Mouse (Mus musculus) intestine, postnatal 0 days (tissue): ENCODE measurements around the gene Parp16. TPM values are rescaled to one million over a fixed set of nuclear protein-coding genes. Genes with fewer than 3 reads are reported as not detected.

Experiments used
- polyA plus RNA-seq: library from polyadenylated mRNA; unstranded; fragments of >200 nt; fragmentation: Nextera tagmentation; extraction: Ambion mirVana; gene quantifications from 2 replicates; pipeline ENCODE4 v1.2.1, GENCODE M21; 2015

Parp16 gene
- polyA plus RNA-seq, 1 experiment from 2014 or later, result 9.9 TPM

Other genes starting within 250 kb of the Parp16 start
- gene Slc24a1, start 243.7 kb upstream of the Parp16 start, polyA plus RNA-seq, result 0.04 TPM in 1 of 2 replicates, not detected in the other
- gene Ints14, start 234.4 kb upstream of the Parp16 start, polyA plus RNA-seq, result 23.1 and 23.8 TPM in 2 replicates
- gene Hacd3, start 173.7 kb upstream of the Parp16 start, polyA plus RNA-seq, result 43.9 and 46.8 TPM in 2 replicates
- 14.1 and 14.8 TPM in 2 replicates for gene Dpp8, start 162.9 kb upstream of the Parp16 start, polyA plus RNA-seq
- gene Igdcc4, start 93.9 kb upstream of the Parp16 start, polyA plus RNA-seq, result 4.1 and 4.5 TPM in 2 replicates
- gene Igdcc3, start 54.2 kb upstream of the Parp16 start, polyA plus RNA-seq, result 0.22 TPM in 2 replicates
- gene Cilp, start 69.8 kb downstream of the Parp16 start, polyA plus RNA-seq, result 0.43 TPM in 2 replicates
- 28.2 and 30.5 TPM in 2 replicates for gene Clpx, start 98.9 kb downstream of the Parp16 start, polyA plus RNA-seq
- gene Pdcd7, start 150.8 kb downstream of the Parp16 start, polyA plus RNA-seq, result 6.5 and 7.7 TPM in 2 replicates
- 0.14 and 0.21 TPM in 2 replicates for gene Ubap1l, start 165.7 kb downstream of the Parp16 start, polyA plus RNA-seq
- 3.9 and 5.0 TPM in 2 replicates for gene Kbtbd13, start 196.3 kb downstream of the Parp16 start, polyA plus RNA-seq
- gene Rasl12, start 203.2 kb downstream of the Parp16 start, polyA plus RNA-seq, result 5.4 and 6.2 TPM in 2 replicates
- 261 and 305 TPM in 2 replicates for gene Slc51b, start 227.6 kb downstream of the Parp16 start, polyA plus RNA-seq
- gene Mtfmt, start 240.4 kb downstream of the Parp16 start, polyA plus RNA-seq, result 14.8 and 15.7 TPM in 2 replicates